Mouse (Mus musculus): ENCODE measurements around the gene Zscan4b.
"Not testable (repeated sequence)": the region's sequence is repeated elsewhere in the genome, so short reads cannot be mapped to it uniquely, and the experiment has no call there.

The Zscan4b gene

GRCm38 (mm10) chr7:10904950-10905349 is at the start of gene Zscan4b:
Gene Zscan4b, minus strand, starts transcription at chr7:10905050.
- not testable (repeated sequence) for DNase-seq (ENCODE audit: low spot score in 2 of 2)

Data from left cerebral cortex, adult 9 months (tissue).